Mouse (Mus musculus) lung, adult 2 months (tissue): ENCODE results near the gene Snrnp25. TPM values are rescaled to one million over a fixed set of nuclear protein-coding genes. Genes with fewer than 3 reads are reported as not detected.

Experiments used
- DNase-seq: peaks from one replicate; pipeline ENCODE4 v3.0.0; 2022
- H3K4me1 ChIP-seq: fragments of 200-500 bp; 2 replicates; pipeline ENCODE4 v1.6.1; 2011; ENCODE audit warnings: low read length; ENCODE audit not compliant: control insufficient read depth, insufficient read depth
- H3K4me3 ChIP-seq: fragments of 200-500 bp; replicated peaks from 2 replicates; pipeline ENCODE3; 2011; ENCODE audit warnings: low read depth, mild to moderate bottlenecking, control low read depth, low read length; ENCODE audit errors: extremely low read depth
- CTCF ChIP-seq: fragments of 200-500 bp; IDR thresholded peaks from 2 replicates; pipeline ENCODE4 v1.5.1; 2011; ENCODE audit warnings: mild to moderate bottlenecking, low read length, control low read depth; ENCODE audit not compliant: insufficient read depth
- POLR2A ChIP-seq: fragments of 200-500 bp; IDR thresholded peaks from 2 replicates; pipeline ENCODE4 v1.6.1; 2011; ENCODE audit warnings: low read depth, mild to moderate bottlenecking, control low read depth, low read length, borderline replicate concordance; ENCODE audit errors: extremely low read depth
- WGBS: fragments of 180-500 bp; shearing (Covaris S2); methylation state at CpG from one replicate; pipeline ENCODE4 v1.1.7; 2018; 5-methylcytosine and 5-hydroxymethylcytosine counted together
- polyA plus RNA-seq: library from polyadenylated mRNA; depleted of rRNA; stranded (reverse); fragments of >200 nt; gene quantifications from 2 replicates; pipeline ENCODE4 v1.2.3, GENCODE M21; 2012; rRNA removed

Gene Snrnp25
- polyA plus RNA-seq, 1 experiment: 16.5 TPM

GRCm38 (mm10) chr11:32250880-32251763 lies 45.9 kb downstream of the Snrnp25 start:
- 81% methylated on average over 8 of the region's 8 CpGs for WGBS
- no peak for DNase-seq
- H3K4me3 ChIP-seq: no peak overlapping the region
- TF ChIP-seq POLR2A (no peak), CTCF (no peak)
- no peaks in the 10 kb centered on the region for H3K4me1 ChIP-seq

DNA sequence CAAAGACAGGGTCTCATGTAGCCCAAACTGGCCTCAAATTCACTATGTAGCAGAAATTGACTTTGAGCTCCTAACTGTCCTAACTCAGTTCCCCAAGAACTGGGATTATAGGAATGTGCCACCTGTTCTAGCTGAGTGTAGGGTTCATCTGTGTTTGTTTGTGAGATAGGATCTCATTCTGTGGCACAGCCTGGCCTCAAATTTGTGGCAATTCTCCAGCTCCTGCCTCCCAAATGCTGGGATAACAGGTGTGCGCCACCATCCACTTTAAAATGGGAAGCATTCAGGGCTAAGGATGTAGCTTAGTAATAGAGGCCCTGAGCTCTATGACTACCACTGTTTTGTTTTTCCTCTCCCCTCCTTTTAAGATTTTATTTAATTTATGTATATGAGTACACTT lies 47.9 kb downstream of the Snrnp25 start:
- no peak overlapping the region for H3K4me3 ChIP-seq
- TF ChIP-seq POLR2A: no peak
- TF ChIP-seq CTCF: no peak
- H3K4me1 ChIP-seq: no peaks in the 10 kb centered on the region
- 100% methylated on average over 1 of the region's 1 CpGs for WGBS
- no peak for DNase-seq

GRCm38 (mm10) chr11:32256146-32256545 lies 50.9 kb downstream of the Snrnp25 start:
- TF ChIP-seq POLR2A: no peak
- TF ChIP-seq CTCF: no peak
- Histone ChIP-seq H3K4me3 (no peak overlapping the region), H3K4me1 (no peaks in the 10 kb centered on the region)
- DNase-seq: no peak
- 94% methylated on average over 1 of the region's 1 CpGs for WGBS

GRCm38 (mm10) chr11:32256566-32256965 lies 51.4 kb downstream of the Snrnp25 start:
- H3K4me3 ChIP-seq: no peak overlapping the region
- DNase-seq: no peak
- 92% methylated on average over 3 of the region's 3 CpGs for WGBS
- no peak for TF ChIP-seq CTCF
- no peak for TF ChIP-seq POLR2A
- H3K4me1 ChIP-seq: no peaks in the 10 kb centered on the region

Other genes with a start within 250 kb of the Snrnp25 start
- 0.05 and 0.06 TPM in 2 replicates for gene 4930524B15Rik, start 239.8 kb upstream of the Snrnp25 start, polyA plus RNA-seq
- 1.2 and 1.7 TPM in 2 replicates for gene Nsg2, start 205.0 kb upstream of the Snrnp25 start, polyA plus RNA-seq
- gene Il9r, start 5.1 kb upstream of the Snrnp25 start, polyA plus RNA-seq: 1.4 and 2.3 TPM in 2 replicates
- gene Rhbdf1, start 16.9 kb downstream of the Snrnp25 start, polyA plus RNA-seq: 183 and 195 TPM in 2 replicates
- 9.8 and 12.4 TPM in 2 replicates for gene Mpg, start 21.1 kb downstream of the Snrnp25 start, polyA plus RNA-seq
- 77.9 and 85.7 TPM in 2 replicates for gene Nprl3, start 62.3 kb downstream of the Snrnp25 start, polyA plus RNA-seq
- gene Hba-x, start 71.0 kb downstream of the Snrnp25 start, polyA plus RNA-seq: not detected in 2 replicates
- 5,782 and 18,923 TPM in 2 replicates for gene Hba-a1, start 78.1 kb downstream of the Snrnp25 start, polyA plus RNA-seq
- 0.60 and 1.6 TPM in 2 replicates for gene Hbq1b, start 81.5 kb downstream of the Snrnp25 start, polyA plus RNA-seq
- 11,114 and 27,871 TPM in 2 replicates for gene Hba-a2, start 91.1 kb downstream of the Snrnp25 start, polyA plus RNA-seq
- gene Hbq1a, start 94.7 kb downstream of the Snrnp25 start, polyA plus RNA-seq: 1.1 and 1.3 TPM in 2 replicates
- 8.1 and 10.7 TPM in 2 replicates for gene Sh3pxd2b, start 142.4 kb downstream of the Snrnp25 start, polyA plus RNA-seq
- 8.8 and 11.8 TPM in 2 replicates for gene Ubtd2, start 250.0 kb downstream of the Snrnp25 start, polyA plus RNA-seq